Mouse (Mus musculus): ENCODE measurements around the gene Capn7.

The Capn7 gene

GRCm38 (mm10) chr14:31397353-31397752 is 60.9 kb downstream of the Capn7 start:
- DNase-seq, result no peak

GRCm38 (mm10) chr14:31397791-31398595 is 61.6 kb downstream of the Capn7 start:
- DNase-seq, result peak; percentile 76

GRCm38 (mm10) chr14:31398819-31399218 is 62.4 kb downstream of the Capn7 start:
- DNase-seq, result no peak

- no peak for DNase-seq
Observed at GRCm38 (mm10) chr14:31399271-31399670, 62.8 kb downstream of the Capn7 start.

- DNase-seq, result no peak
Observed at GRCm38 (mm10) chr14:31400246-31400645, 63.8 kb downstream of the Capn7 start.

- DNase-seq, result no peak
Observed at GRCm38 (mm10) chr14:31400896-31401295, 64.5 kb downstream of the Capn7 start.

- DNase-seq, result no peak
Observed at GRCm38 (mm10) chr14:31401918-31402427, 65.5 kb downstream of the Capn7 start.

- DNase-seq, result no peak
Observed at GRCm38 (mm10) chr14:31402693-31403092, 66.3 kb downstream of the Capn7 start.

GRCm38 (mm10) chr14:31403556-31403955 is 67.1 kb downstream of the Capn7 start:
- no peak for DNase-seq

- DNase-seq, result no peak
Observed at GRCm38 (mm10) chr14:31403995-31404394, 67.6 kb downstream of the Capn7 start.

GRCm38 (mm10) chr14:31404663-31405062 is 68.2 kb downstream of the Capn7 start:
- DNase-seq, result no peak

GRCm38 (mm10) chr14:31405652-31406051 is 69.2 kb downstream of the Capn7 start:
- DNase-seq, result no peak

- DNase-seq, result no peak
Observed at GRCm38 (mm10) chr14:31406154-31406810, 69.8 kb downstream of the Capn7 start.

GRCm38 (mm10) chr14:31407208-31407607 is 70.8 kb downstream of the Capn7 start:
- peak; percentile 74 for DNase-seq

- peak; percentile 46 for DNase-seq
Observed at GRCm38 (mm10) chr14:31407911-31408604, 71.6 kb downstream of the Capn7 start.

GRCm38 (mm10) chr14:31408666-31409065 is 72.2 kb downstream of the Capn7 start:
- DNase-seq, result no peak

- no peak for DNase-seq
Observed at GRCm38 (mm10) chr14:31410123-31410724, 73.8 kb downstream of the Capn7 start.

GRCm38 (mm10) chr14:31410737-31411136 is 74.3 kb downstream of the Capn7 start:
- DNase-seq, result no peak

- peak; percentile 25 for DNase-seq
Observed at GRCm38 (mm10) chr14:31412651-31413056, 76.2 kb downstream of the Capn7 start.

GRCm38 (mm10) chr14:31413475-31414086 is 77.1 kb downstream of the Capn7 start:
- DNase-seq, result no peak

GRCm38 (mm10) chr14:31414235-31414966 is 78.0 kb downstream of the Capn7 start:
- no peak for DNase-seq

- DNase-seq, result peak; percentile 36
Observed at GRCm38 (mm10) chr14:31414967-31415376, 78.5 kb downstream of the Capn7 start.
